In the genomic region with DNA sequence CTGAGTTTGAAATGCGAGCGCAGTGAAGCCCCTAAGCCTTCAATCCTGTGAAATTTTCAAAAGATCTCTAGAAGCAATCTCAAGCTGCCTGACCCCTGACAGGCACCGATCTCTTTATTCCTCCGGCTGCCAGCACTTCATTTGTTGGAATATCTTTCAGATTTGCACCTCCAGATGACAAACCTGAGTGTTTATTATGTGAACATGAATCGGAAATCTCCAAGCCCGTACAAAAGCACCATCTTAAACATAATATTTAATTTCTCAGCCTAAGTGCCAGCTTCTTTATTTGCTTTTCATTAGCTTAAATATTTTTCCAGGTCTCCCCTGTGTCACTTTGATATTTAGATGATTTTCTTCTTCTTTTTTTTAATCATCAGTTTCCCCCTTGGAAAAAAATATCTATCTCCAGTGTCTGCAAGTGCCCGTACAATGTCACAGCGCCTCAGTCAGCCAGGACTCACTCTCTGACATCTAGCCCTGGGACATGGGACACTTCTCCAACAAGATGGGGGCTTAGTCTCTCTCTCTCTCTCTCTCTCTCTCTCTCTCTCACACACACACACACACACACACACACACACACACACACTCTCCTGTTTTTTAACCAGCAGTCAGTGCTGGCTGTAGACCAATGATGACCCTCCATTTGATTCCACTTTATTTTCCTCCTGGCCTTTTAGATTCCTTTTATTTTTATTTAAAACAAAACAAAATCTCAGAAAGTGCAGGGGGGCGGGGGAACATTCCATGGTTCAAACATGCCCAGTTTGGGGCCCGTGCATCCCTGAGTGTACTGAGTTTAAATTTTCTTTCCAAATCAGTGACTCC, we compare ENCODE assay signal across 20 mouse cellular contexts. TPM values are rescaled to one million over a fixed set of nuclear protein-coding genes. Genes with fewer than 3 reads are reported as not detected.
DNase-seq lines count a peak whose midpoint lies in the region; ATAC-seq lines count a peak whose summit lies in the region.
"Had no signal": no experiment of that assay in that cellular context is flagged by ENCODE, and none has a peak within 500 bp of the region (broad histone marks: within the 10 kb centered on the region; RNA-seq: fewer than 3 reads in every experiment).

No protein-coding gene starts in this region.

- no peaks in the 10 kb centered on the region for H3K9me3 ChIP-seq in hindbrain, embryonic 10.5 days
- no peaks in the 10 kb centered on the region for H3K9me3 ChIP-seq in hindbrain, embryonic 16.5 days (ENCODE audit: control insufficient read depth, low read length)
- H3K9me3 ChIP-seq in forebrain, embryonic 11.5 days (ENCODE audit: control insufficient read depth, low read length) = no peaks in the 10 kb centered on the region
- H3K9me3 ChIP-seq in midbrain, embryonic 11.5 days (ENCODE audit: control insufficient read depth, low read length) = no peaks in the 10 kb centered on the region
- H3K9me3 ChIP-seq: heart, embryonic 15.5 days; hindbrain, embryonic 15.5 days; liver, embryonic 12.5 days; lung, embryonic 15.5 days had no signal

- H3K9ac ChIP-seq in hindbrain, embryonic 16.5 days (ENCODE audit: low read depth, low read length) = no peak overlapping the region
- H3K9ac ChIP-seq in forebrain, embryonic 11.5 days (ENCODE audit: low read length) = peak overlapping the region; percentile 48
- peak overlapping the region; percentile 54; the same call in 1 of the 2 replicates for H3K9ac ChIP-seq in midbrain, embryonic 11.5 days (ENCODE audit: low read length)
- H3K9ac ChIP-seq: heart, embryonic 15.5 days; hindbrain, embryonic 15.5 days; liver, embryonic 12.5 days; lung, embryonic 15.5 days had no signal

- no peak for ATAC-seq in hindbrain, embryonic 16.5 days
- ATAC-seq in forebrain, embryonic 11.5 days (replicated peaks; ENCODE audit: low FRiP score) = no peak
- no peak for ATAC-seq in midbrain, embryonic 11.5 days (ENCODE audit: low FRiP score)
- ATAC-seq: liver, embryonic 12.5 days had no signal

- no peak overlapping the region for H3K4me2 ChIP-seq in hindbrain, embryonic 16.5 days (ENCODE audit: low read length)
- H3K4me2 ChIP-seq in forebrain, embryonic 11.5 days (ENCODE audit: low read depth, low read length, severe bottlenecking) = peak overlapping the region; percentile 43; the same call in 1 of the 2 replicates
- H3K4me2 ChIP-seq in midbrain, embryonic 11.5 days = peak overlapping the region; percentile 69
- H3K4me2 ChIP-seq: heart, embryonic 15.5 days; hindbrain, embryonic 15.5 days; liver, embryonic 12.5 days; lung, embryonic 15.5 days had no signal

- H3K27me3 ChIP-seq in hindbrain, embryonic 10.5 days (ENCODE audit: insufficient read depth, poor library complexity, severe bottlenecking) = peaks cover 99% of the 10 kb centered on the region
- H3K27me3 ChIP-seq in hindbrain, embryonic 16.5 days (replicated peaks; ENCODE audit: control insufficient read depth, insufficient read depth, low read length) = peaks cover 40% of the 10 kb centered on the region
- peaks cover 73% of the 10 kb centered on the region for H3K27me3 ChIP-seq in forebrain, embryonic 11.5 days (ENCODE audit: control insufficient read depth, insufficient read depth, low read length)
- H3K27me3 ChIP-seq in midbrain, embryonic 11.5 days (ENCODE audit: control insufficient read depth, insufficient read depth, low read length) = peaks cover 91% of the 10 kb centered on the region

- DNase-seq in hindbrain, embryonic 10.5 days (ENCODE audit: low spot score) = peak; percentile 39
- no peak for DNase-seq in forebrain, embryonic 11.5 days (ENCODE audit: low spot score)
- DNase-seq in midbrain, embryonic 11.5 days (ENCODE audit: low spot score, missing footprints) = peak; percentile 92
- peak; percentile 42 for DNase-seq in retina, embryonic 14.5 days (ENCODE audit: low spot score)
- no peak for DNase-seq in heart, postnatal 14 days
- no peak for DNase-seq in gastrocnemius, postnatal 25 days
- DNase-seq in lung, adult 18-20 months = no peak
- DNase-seq: adrenal gland, postnatal 14 days; cerebellum, adult 2 months; kidney, adult 11 months; kidney, postnatal 10 days; right cerebral cortex, adult 18-20 months; thymus, postnatal 4 days had no signal

- H3K36me3 ChIP-seq in hindbrain, embryonic 10.5 days = no peaks in the 10 kb centered on the region
- H3K36me3 ChIP-seq in hindbrain, embryonic 16.5 days (ENCODE audit: control insufficient read depth, insufficient read depth, low read length) = no peaks in the 10 kb centered on the region
- H3K36me3 ChIP-seq in forebrain, embryonic 11.5 days (ENCODE audit: control insufficient read depth, insufficient read depth, low read length) = no peaks in the 10 kb centered on the region
- H3K36me3 ChIP-seq in midbrain, embryonic 11.5 days (ENCODE audit: control insufficient read depth, insufficient read depth, low read length) = no peaks in the 10 kb centered on the region
- H3K36me3 ChIP-seq: heart, embryonic 15.5 days; hindbrain, embryonic 15.5 days; liver, embryonic 12.5 days; lung, embryonic 15.5 days had no signal

- peak overlapping the region; percentile 93 for H3K27ac ChIP-seq in hindbrain, embryonic 10.5 days
- H3K27ac ChIP-seq in hindbrain, embryonic 16.5 days (ENCODE audit: low read depth, low read length) = no peak overlapping the region
- H3K27ac ChIP-seq in forebrain, embryonic 11.5 days (ENCODE audit: low read depth, low read length) = peak overlapping the region; percentile 69
- peak overlapping the region; percentile 62 for H3K27ac ChIP-seq in midbrain, embryonic 11.5 days (ENCODE audit: low read depth, low read length)
- H3K27ac ChIP-seq: heart, embryonic 15.5 days; hindbrain, embryonic 15.5 days; liver, embryonic 12.5 days; lung, embryonic 15.5 days had no signal

- intact Hi-C loops in heart, postnatal 14 days (cut with DNase I) = no loop called here

- peaks cover 92% of the 10 kb centered on the region for H3K4me1 ChIP-seq in hindbrain, embryonic 10.5 days (replicated peaks)
- no peaks in the 10 kb centered on the region; the same call in none of the 2 replicates for H3K4me1 ChIP-seq in hindbrain, embryonic 16.5 days (ENCODE audit: control insufficient read depth, insufficient read depth, low read depth, low read length)
- H3K4me1 ChIP-seq in forebrain, embryonic 11.5 days (replicated peaks; ENCODE audit: control insufficient read depth, insufficient read depth, low read length) = peaks cover 17% of the 10 kb centered on the region
- H3K4me1 ChIP-seq in midbrain, embryonic 11.5 days (ENCODE audit: control insufficient read depth, insufficient read depth, low read length) = peaks cover 12% of the 10 kb centered on the region
- H3K4me1 ChIP-seq: liver, embryonic 12.5 days had no signal

- peak overlapping the region; percentile 58 for H3K4me3 ChIP-seq in hindbrain, embryonic 10.5 days
- no peak overlapping the region for H3K4me3 ChIP-seq in hindbrain, embryonic 16.5 days (ENCODE audit: low read length)
- no peak overlapping the region for H3K4me3 ChIP-seq in forebrain, embryonic 11.5 days (ENCODE audit: low read depth, low read length)
- peak overlapping the region; percentile 0; the same call in 1 of the 2 replicates for H3K4me3 ChIP-seq in midbrain, embryonic 11.5 days (ENCODE audit: low read depth, low read length)
- H3K4me3 ChIP-seq: heart, embryonic 15.5 days; hindbrain, embryonic 15.5 days; liver, embryonic 12.5 days; lung, embryonic 15.5 days had no signal

- 2% methylated on average over 10 of the region's 10 CpGs for WGBS in hindbrain, embryonic 10.5 days
- WGBS in hindbrain, embryonic 16.5 days = 15% methylated on average over 10 of the region's 10 CpGs
- 2% methylated on average over 10 of the region's 10 CpGs for WGBS in forebrain, embryonic 11.5 days
- WGBS in midbrain, embryonic 11.5 days = 4% methylated on average over 10 of the region's 10 CpGs

RNA-seq across cellular contexts. Expression of a gene that starts 38.1 kb away (rescaled TPM):
- polyA plus RNA-seq in hindbrain, embryonic 10.5 days (2016; fragmentation: Nextera tagmentation; extraction: Ambion mirVana) = 83.4 and 86.4 TPM in 2 replicates
- 63.1 and 68.9 TPM in 2 replicates for polyA plus RNA-seq in hindbrain, embryonic 16.5 days (2015; fragmentation: Nextera tagmentation; extraction: Ambion mirVana)
- polyA plus RNA-seq in forebrain, embryonic 11.5 days (2014; fragmentation: Nextera tagmentation; extraction: Ambion mirVana) = 124 and 137 TPM in 2 replicates
- polyA plus RNA-seq in midbrain, embryonic 11.5 days (2014; fragmentation: Nextera tagmentation; extraction: Ambion mirVana) = 114 and 122 TPM in 2 replicates
- 10 to 100 TPM; 24.8 to 26.9 TPM for total RNA-seq in heart, postnatal 14 days (2021)
- total RNA-seq in gastrocnemius, postnatal 25 days (2021) = 10 to 100 TPM; 15.1 to 21.7 TPM
- total RNA-seq: granulocyte monocyte progenitor cell, adult 5-6 weeks; neutrophil, adult 5-6 weeks had no signal

Comparison
In these comparisons a context has a peak if more than half of its experiments do, and no peak if none do; other contexts are left out.
1. H3K4me3 ChIP-seq: peak in hindbrain, embryonic 10.5 days (single experiment) and midbrain, embryonic 11.5 days (single experiment); none in hindbrain, embryonic 16.5 days (single experiment) and forebrain, embryonic 11.5 days (single experiment).
2. DNase-seq: peak in hindbrain, embryonic 10.5 days (single experiment), midbrain, embryonic 11.5 days (single experiment) and retina, embryonic 14.5 days (single experiment); none in forebrain, embryonic 11.5 days (single experiment), heart, postnatal 14 days (0 of 2), gastrocnemius, postnatal 25 days (single experiment) and lung, adult 18-20 months (0 of 2).